Mouse (Mus musculus) heart, postnatal 36 days (tissue): Measurements from ENCODE around the gene Dcaf5. TPM values are rescaled to one million over a fixed set of nuclear protein-coding genes. Genes with fewer than 3 reads are reported as not detected.

Experiments
- DNase-seq, 2 experiments: peaks; one replicate each; pipeline ENCODE4 v3.0.0; 2021 to 2022
- intact Hi-C: fragments of 180-260 bp; cut with DNase I; formaldehyde crosslinking; loops from one replicate; pipeline ENCODE4 v1.15.1; 2025
- microRNA-seq, 2 experiments: library from miRNA; unstranded; fragments of <30 nt; microRNA quantifications; one replicate each; pipeline ENCODE4 v1.2.0; 2021; ENCODE audit warnings: borderline number of aligned reads in 2 of 2
- total RNA-seq, 2 experiments: library from RNA; stranded (reverse); gene quantifications; 2 replicates each; pipeline ENCODE4 v1.2.3; 2021

The Dcaf5 gene
- total RNA-seq, 2 experiments from 2014 or later = 38.4 TPM

DNA sequence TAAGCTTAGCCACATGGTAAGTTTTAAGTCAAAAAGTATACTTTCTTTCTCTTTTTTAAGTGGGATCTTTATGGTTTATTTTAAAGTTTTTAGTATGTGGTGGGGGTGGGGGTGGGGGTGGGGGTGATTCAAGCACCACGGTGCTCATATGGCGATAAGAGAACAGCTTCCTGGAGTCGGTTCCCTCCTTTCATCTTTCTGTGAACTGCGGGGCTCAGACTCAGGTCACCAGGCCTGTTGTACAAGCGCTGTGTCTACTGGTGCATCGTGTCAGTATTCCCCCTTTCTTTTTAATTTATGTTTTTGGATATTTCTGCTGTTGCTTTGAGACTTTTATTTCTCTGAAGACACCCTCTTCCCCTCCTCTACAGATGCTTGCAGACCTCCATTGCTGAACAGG, 137.7 kb downstream of the Dcaf5 start:
- intact Hi-C loops = no loop called here
- DNase-seq = no peak

DNA sequence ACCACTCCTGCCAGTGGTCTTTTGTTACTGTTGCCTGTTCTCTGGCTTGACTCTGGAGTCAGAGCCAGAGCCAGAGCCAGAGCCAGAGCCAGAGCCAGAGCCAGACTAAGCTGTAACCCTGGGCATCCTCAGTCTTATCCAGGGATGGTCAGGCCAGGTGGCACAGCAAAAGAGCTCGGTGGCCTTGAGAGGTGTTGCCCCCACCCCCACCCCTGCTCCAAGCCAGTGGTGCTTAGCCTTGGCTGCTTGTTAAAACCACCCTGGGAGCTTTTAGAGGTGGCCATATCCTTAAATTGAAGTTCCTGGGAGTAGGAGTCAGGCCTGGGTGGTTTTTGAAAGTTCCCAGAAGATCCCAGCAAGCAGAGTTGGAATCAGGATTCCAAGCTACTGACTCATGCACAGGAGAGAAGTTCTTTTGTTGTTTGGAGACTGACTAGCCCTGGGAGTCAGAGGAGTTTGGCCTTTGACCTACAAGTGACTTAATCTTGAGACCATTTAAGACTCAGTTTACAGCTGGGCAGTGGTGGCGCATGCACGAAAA, 144.4 kb downstream of the Dcaf5 start:
- intact Hi-C loops = no loop called here
- DNase-seq = no peak

DNA sequence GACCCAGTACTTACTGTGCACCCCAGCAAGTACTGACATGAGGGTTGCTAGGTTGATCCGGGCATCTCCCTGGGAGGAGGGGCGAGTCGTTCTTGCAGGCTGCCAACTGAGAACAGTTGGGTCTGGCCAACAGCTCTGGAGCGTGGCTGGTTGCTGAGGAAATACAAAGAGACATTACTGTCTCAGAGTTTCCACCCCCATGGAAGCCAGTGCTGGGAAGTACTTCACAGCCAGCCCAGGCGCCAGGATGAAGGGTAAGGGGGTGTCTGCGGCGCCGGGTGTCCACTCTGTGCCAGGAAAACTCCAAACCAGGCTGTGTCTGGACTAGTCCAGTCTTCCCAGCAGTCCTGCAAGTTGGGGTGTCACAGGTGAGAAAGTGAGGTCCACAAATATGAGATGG, 145.4 kb downstream of the Dcaf5 start:
- DNase-seq = no peak
- intact Hi-C loops = no loop called here

DNA sequence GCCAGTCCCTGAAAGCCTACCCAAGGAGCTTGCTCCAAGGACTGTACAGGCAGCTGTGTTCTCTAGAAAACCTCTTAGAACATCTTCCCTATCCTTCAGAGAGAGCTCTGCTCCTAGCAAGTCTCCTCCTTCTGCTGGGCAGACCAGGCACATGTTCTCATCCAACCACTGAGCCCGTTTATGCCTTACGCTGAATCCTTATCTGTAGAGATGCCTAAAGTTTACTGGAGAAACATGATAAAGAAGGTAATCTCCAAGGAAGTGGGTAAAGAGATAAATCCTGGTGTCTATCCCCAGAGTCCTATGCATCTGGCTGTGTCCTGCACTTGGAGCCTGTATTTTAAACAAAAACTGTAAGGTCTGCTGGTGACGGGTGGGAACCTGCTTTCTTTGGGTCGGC, 145.9 kb downstream of the Dcaf5 start:
- intact Hi-C loops = no loop called here

DNA sequence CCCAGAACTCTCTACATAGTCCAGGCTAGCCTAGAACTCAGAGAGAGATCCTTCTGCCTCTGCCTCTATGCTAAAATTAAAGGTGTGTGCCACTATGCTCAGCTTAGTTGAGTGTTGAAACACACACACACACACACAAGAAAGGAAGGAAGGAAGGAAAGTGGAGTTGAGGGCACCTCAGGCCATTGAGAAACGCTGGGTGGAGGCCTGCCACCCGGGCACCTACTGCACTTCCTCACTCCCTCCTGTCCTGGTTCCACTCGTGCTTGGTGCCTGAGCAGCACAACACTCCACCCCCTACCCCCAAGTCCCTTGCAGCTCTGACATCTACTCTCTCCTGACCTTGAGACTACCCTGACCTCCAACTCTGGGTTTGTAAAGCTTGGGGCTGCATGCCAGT, 146.7 kb downstream of the Dcaf5 start:
- intact Hi-C loops = no loop called here
- DNase-seq = no peak

More for the DNA sequence above, 145.9 kb downstream of the Dcaf5 start:
- no peak for DNase-seq

DNA sequence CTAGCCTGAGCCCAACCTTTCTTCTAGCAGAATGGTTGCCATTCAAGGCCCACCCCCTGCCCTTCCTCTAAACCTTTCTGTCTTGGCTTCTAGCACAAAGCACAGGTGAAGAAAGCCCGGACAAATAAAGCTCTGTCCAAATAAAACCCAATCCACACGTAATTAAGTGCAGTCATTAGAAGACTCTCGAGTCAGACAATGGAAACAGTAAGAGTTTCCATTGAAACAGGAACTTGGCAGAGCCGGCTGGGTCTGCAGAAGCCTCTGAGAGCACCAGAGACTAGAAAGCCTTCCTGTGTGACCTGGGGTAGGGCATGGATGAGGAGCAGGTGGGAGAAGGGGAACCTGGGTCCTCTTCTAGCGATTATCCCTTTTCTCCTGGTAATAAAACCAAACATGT, 150.5 kb downstream of the Dcaf5 start:
- intact Hi-C loops = no loop called here
- DNase-seq = no peak

Small RNA genes lying within 50 kb of the gene (microRNA-seq; reads per million reads assigned to microRNA genes)
- gene Mir1843a = 149 to 191 reads per million in 2 experiments

Other genes with a start within 250 kb of the Dcaf5 start
- 10 to 100 TPM; 33.4 to 38.9 TPM for gene Actn1, start 176.2 kb downstream of the Dcaf5 start, total RNA-seq
- gene Exd2, start 26.5 kb upstream of the Dcaf5 start, total RNA-seq = 10 to 100 TPM; 12.8 to 14.4 TPM
- 1 to 10 TPM; 2.7 to 3.7 TPM for gene Galnt16, start 81.7 kb upstream of the Dcaf5 start, total RNA-seq
- gene Slc39a9, start 207.3 kb upstream of the Dcaf5 start, total RNA-seq = 10 to 100 TPM; 13.7 to 17.3 TPM
- gene Erh, start 207.7 kb upstream of the Dcaf5 start, total RNA-seq = 10 to 100 TPM; 21.0 to 26.8 TPM